Mouse (Mus musculus): ENCODE results near the gene Acvrl1. TPM values are rescaled to one million over a fixed set of nuclear protein-coding genes. Genes with fewer than 3 reads are reported as not detected.

The Acvrl1 gene
- polyA plus RNA-seq, 1 experiment, result 35.5 TPM

DNA sequence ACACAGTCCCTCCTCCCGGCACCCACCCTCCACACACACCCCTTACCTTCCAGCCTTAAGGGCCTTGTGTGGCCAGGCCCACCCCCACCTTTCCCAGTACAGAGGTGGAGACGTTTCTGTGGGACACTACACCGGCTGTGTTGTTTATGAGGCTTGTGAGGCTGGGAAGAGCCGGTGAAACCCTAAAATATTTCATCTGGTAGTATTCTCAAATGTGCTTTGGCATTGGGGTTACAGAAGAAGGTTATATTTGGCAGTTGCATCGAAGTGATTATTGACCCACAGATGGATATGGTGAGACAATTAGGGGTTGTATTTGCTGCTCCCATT is 46.8 kb downstream of the Acvrl1 start:
- 9% methylated on average over 5 of the region's 5 CpGs for WGBS
- peak overlapping the region; percentile 86 for H3K27ac ChIP-seq (ENCODE audit: insufficient read depth, low read depth, low read length)

DNA sequence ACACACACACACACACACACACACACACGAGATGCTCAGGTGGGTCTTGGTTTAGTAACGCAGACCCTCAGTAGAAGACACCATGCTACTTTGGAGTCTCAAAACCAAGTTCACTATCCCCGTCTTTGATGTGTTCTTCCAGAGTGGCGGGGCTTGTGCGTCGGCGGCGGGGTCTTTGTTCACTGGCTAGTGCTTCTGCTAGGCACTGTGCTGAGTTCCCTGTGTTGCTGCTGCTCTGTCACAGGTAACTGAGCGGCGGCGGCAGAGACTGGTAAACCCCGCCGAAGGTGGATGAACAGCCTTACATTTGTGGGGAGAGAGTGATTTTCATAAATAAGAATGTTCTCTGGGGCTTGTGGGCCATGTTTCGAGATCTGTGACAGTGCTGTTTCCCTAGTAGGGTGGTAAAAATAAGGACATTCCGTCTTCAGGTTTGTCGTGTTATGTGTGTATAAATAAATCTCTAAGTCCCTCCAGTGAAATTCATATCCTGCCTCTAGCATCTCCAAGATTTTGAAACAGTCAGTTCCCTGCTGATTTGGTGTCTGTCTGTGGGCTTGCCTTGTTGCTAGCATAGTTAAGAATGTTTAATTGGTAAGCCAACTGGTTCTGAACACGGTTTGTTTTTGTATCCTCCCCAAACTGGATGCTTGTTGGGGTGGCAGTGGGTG is 47.4 kb downstream of the Acvrl1 start:
- TF ChIP-seq POLR2A (IDR thresholded peaks at IDR 0.05; ENCODE audit: low read depth, low read length) (no peak), CTCF (IDR thresholded peaks at IDR 0.05; ENCODE audit: extremely low read depth, insufficient read length, insufficient replicate concordance, low read depth, low read length) (no peak)
- 17% methylated on average over 17 of the region's 17 CpGs for WGBS
- H3K27ac ChIP-seq (ENCODE audit: insufficient read depth, low read depth, low read length), result peak overlapping the region; percentile 86
- H3K4me3 ChIP-seq (ENCODE audit: low read depth, low read length), result peak overlapping the region; percentile 99
- H3K4me1 ChIP-seq (ENCODE audit: control insufficient read depth, insufficient read depth, insufficient read length, low read length), result peaks cover 20% of the 10 kb centered on the region
- H3K27me3 ChIP-seq (ENCODE audit: control insufficient read depth, insufficient read depth, low read length), result no peaks in the 10 kb centered on the region
- H3K36me3 ChIP-seq (ENCODE audit: control insufficient read depth, insufficient read depth, low read length), result no peaks in the 10 kb centered on the region; the same call in 1 of the 2 replicates

More for the DNA sequence above, 46.8 kb downstream of the Acvrl1 start:
- Histone ChIP-seq H3K36me3 (ENCODE audit: control insufficient read depth, insufficient read depth, low read length) (no peaks in the 10 kb centered on the region; the same call in 1 of the 2 replicates), H3K4me3 (ENCODE audit: low read depth, low read length) (peak overlapping the region; percentile 99), H3K4me1 (ENCODE audit: control insufficient read depth, insufficient read depth, insufficient read length, low read length) (peaks cover 14% of the 10 kb centered on the region), H3K27me3 (ENCODE audit: control insufficient read depth, insufficient read depth, low read length) (no peaks in the 10 kb centered on the region)
- no peak for TF ChIP-seq POLR2A (IDR thresholded peaks at IDR 0.05; ENCODE audit: low read depth, low read length)
- no peak for TF ChIP-seq CTCF (IDR thresholded peaks at IDR 0.05; ENCODE audit: extremely low read depth, insufficient read length, insufficient replicate concordance, low read depth, low read length)

DNA sequence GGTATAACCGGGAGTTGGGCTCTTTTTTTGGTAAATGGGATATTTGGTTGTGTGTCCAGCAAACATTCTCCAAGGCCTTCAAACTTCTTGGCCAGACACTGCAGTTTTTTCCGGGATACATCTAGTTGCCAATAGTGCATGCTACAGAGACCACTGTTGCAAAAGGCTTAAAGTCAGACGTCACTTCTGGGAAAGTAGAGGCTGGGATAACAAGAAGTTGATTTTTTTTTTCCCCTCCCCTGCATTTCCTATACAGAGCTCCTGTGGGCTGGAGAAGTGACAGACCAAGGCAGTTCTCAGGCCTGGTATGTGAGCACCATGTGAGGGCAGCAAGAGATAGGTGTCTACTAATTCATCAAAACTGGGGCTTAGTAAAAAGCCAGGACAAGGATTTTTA is 48.0 kb downstream of the Acvrl1 start:
- peaks cover 25% of the 10 kb centered on the region for H3K4me1 ChIP-seq (ENCODE audit: control insufficient read depth, insufficient read depth, insufficient read length, low read length)
- TF ChIP-seq POLR2A (IDR thresholded peaks at IDR 0.05; ENCODE audit: low read depth, low read length), result no peak
- TF ChIP-seq CTCF (IDR thresholded peaks at IDR 0.05; ENCODE audit: extremely low read depth, insufficient read length, insufficient replicate concordance, low read depth, low read length), result no peak
- H3K27me3 ChIP-seq (ENCODE audit: control insufficient read depth, insufficient read depth, low read length), result no peaks in the 10 kb centered on the region
- peak overlapping the region; percentile 86 for H3K27ac ChIP-seq (ENCODE audit: insufficient read depth, low read depth, low read length)
- WGBS, result 13% methylated on average over 3 of the region's 3 CpGs
- H3K36me3 ChIP-seq (ENCODE audit: control insufficient read depth, insufficient read depth, low read length), result no peaks in the 10 kb centered on the region; the same call in 1 of the 2 replicates
- no peak overlapping the region for H3K4me3 ChIP-seq (ENCODE audit: low read depth, low read length)

DNA sequence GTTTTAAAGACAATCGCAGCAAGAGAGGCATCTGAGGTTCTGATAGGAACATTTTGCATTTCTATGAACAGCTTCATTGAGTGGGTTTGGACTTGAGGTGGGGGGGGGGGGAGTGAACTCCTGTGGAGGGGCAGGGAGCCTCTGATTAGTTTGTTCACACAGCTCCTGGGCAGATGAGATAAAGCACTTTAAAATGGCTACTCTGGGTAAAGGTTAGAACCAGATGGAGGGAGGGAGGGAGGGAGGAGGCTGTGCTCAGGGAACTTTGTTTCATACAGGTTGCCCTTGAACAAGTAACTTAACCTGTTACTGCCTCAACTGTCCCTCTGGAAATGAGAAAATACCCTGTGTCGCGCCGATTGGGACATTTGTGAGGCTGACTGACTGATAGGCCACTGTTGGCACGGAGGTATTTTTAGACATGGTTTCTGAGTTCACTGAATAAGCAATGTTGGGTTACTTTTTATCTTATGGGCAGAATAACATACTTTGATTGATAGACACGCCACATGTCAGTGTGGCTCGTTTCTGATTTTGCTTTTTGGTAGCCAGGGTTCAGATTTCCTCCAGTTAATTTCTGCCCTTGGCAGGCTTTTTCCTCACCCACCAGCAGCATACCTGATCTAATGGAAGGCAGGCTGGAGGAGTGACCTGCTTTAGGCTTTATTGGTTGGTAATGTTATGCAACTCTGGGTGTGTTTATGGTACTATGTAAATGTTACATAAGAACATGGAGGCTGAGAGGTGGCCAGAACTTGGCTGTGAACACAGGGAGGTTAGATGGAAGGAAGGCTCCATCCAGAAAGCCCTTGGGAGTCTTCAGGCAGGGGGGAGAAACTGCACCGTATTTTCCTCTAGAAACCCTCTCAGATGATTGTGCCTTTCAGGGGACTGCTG is 48.7 kb downstream of the Acvrl1 start:
- 19% methylated on average over 8 of the region's 8 CpGs for WGBS
- Histone ChIP-seq H3K36me3 (ENCODE audit: control insufficient read depth, insufficient read depth, low read length) (no peaks in the 10 kb centered on the region; the same call in 1 of the 2 replicates), H3K4me3 (ENCODE audit: low read depth, low read length) (peak overlapping the region; percentile 5; the same call in 1 of the 2 replicates), H3K27ac (ENCODE audit: insufficient read depth, low read depth, low read length) (peak overlapping the region; percentile 100), H3K27me3 (ENCODE audit: control insufficient read depth, insufficient read depth, low read length) (no peaks in the 10 kb centered on the region), H3K4me1 (ENCODE audit: control insufficient read depth, insufficient read depth, insufficient read length, low read length) (peaks cover 31% of the 10 kb centered on the region)
- no peak for TF ChIP-seq POLR2A (IDR thresholded peaks at IDR 0.05; ENCODE audit: low read depth, low read length)
- TF ChIP-seq CTCF (IDR thresholded peaks at IDR 0.05; ENCODE audit: extremely low read depth, insufficient read length, insufficient replicate concordance, low read depth, low read length), result no peak

DNA sequence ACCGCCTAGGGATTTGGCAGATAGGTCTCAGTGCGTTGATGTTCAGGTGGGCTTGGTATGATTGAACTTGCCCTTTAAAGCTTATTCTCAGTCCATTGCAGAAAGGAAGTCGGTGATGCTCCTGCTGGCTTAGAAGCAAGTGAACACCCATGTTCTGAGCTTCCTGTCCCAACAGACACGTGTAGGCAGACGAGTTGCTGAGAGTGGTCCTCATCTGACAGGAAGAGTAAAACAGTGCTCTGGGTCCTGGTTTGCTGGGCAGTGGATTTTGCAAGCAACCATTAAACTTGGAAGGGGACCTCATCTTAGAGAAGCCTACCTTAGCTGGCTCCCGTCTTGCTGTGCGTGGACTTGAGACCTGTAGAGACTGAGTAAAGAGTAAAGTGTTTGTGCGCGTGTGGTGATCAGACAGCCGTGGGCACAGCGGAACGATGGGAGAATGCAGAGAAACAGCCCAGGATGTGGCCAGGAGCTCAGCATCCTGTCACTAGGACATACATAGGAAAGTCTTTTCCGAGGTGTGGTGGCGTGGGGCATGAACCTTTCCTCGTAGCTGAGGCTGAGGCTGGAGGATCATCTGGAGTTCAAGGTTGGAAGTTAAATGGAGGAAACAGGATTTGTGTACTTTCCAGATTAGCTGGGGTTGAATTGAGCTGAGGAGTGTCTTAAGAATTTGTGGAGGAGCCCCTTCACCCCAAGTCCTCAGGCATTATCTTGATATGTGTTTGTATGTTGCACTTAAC is 52.2 kb downstream of the Acvrl1 start:
- no peak for TF ChIP-seq CTCF (IDR thresholded peaks at IDR 0.05; ENCODE audit: extremely low read depth, insufficient read length, insufficient replicate concordance, low read depth, low read length)
- no peak for TF ChIP-seq POLR2A (IDR thresholded peaks at IDR 0.05; ENCODE audit: low read depth, low read length)
- H3K27me3 ChIP-seq (ENCODE audit: control insufficient read depth, insufficient read depth, low read length), result no peaks in the 10 kb centered on the region
- H3K36me3 ChIP-seq (ENCODE audit: control insufficient read depth, insufficient read depth, low read length), result peaks cover 4% of the 10 kb centered on the region
- H3K4me1 ChIP-seq (ENCODE audit: control insufficient read depth, insufficient read depth, insufficient read length, low read length), result peaks cover 37% of the 10 kb centered on the region
- H3K4me3 ChIP-seq (ENCODE audit: low read depth, low read length), result no peak overlapping the region
- H3K27ac ChIP-seq (ENCODE audit: insufficient read depth, low read depth, low read length), result peak overlapping the region; percentile 69
- WGBS, result 29% methylated on average over 15 of the region's 15 CpGs

DNA sequence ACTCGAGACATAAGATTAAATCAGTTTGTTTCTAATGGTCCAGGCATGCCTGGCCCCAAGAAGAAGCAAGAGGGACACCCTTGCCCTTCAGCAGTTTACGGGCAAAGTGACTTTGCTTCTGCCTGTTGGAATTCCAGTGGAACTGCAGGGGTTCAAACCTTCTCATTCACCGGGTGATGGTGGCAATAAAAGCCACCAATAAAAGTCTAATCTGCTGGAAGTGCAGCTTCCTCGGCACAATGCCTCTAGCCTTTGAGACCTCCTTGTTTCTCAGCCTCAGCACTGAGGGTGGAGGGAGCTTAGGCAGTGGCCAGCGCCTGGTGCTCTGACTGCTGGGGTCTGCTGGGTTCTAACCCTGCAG is 52.8 kb downstream of the Acvrl1 start:
- H3K27ac ChIP-seq (ENCODE audit: insufficient read depth, low read depth, low read length), result peak overlapping the region; percentile 69
- H3K4me1 ChIP-seq (ENCODE audit: control insufficient read depth, insufficient read depth, insufficient read length, low read length), result peaks cover 37% of the 10 kb centered on the region
- peaks cover 6% of the 10 kb centered on the region for H3K36me3 ChIP-seq (ENCODE audit: control insufficient read depth, insufficient read depth, low read length)
- H3K4me3 ChIP-seq (ENCODE audit: low read depth, low read length), result peak overlapping the region; percentile 2; the same call in 1 of the 2 replicates
- TF ChIP-seq POLR2A (IDR thresholded peaks at IDR 0.05; ENCODE audit: low read depth, low read length) (no peak), CTCF (IDR thresholded peaks at IDR 0.05; ENCODE audit: extremely low read depth, insufficient read length, insufficient replicate concordance, low read depth, low read length) (peak; percentile 30; the same call in 1 of the 2 replicates)
- WGBS, result 18% methylated on average over 5 of the region's 5 CpGs
- no peaks in the 10 kb centered on the region for H3K27me3 ChIP-seq (ENCODE audit: control insufficient read depth, insufficient read depth, low read length)
